28 mouse cellular contexts compared by ENCODE assay signal in genomic region chr16:15360825-15361224, GRCm38 (mm10). TPM values are rescaled to one million over a fixed set of nuclear protein-coding genes. Genes with fewer than 3 reads are reported as not detected.
DNase-seq lines count a peak whose midpoint lies in the region; ATAC-seq and TF ChIP-seq lines count a peak whose summit lies in the region.
"Had no signal": no experiment of that assay in that cellular context is flagged by ENCODE, and none has a peak within 500 bp of the region (broad histone marks: within the 10 kb centered on the region; RNA-seq: fewer than 3 reads in every experiment).

No protein-coding gene starts in this region.

- no peak for TF ChIP-seq POLR2A in bone marrow macrophage, adult 2 months (IDR thresholded peaks at IDR 0.05; ENCODE audit: borderline replicate concordance, low read depth, low read length)

- no peak overlapping the region for H3K9ac ChIP-seq in heart, embryonic 11.5 days (ENCODE audit: low read depth, low read length)
- H3K9ac ChIP-seq: embryonic facial prominence, embryonic 13.5 days; embryonic facial prominence, embryonic 15.5 days; forebrain, embryonic 12.5 days had no signal

- H3K4me1 ChIP-seq in bone marrow macrophage, adult 2 months (ENCODE audit: control insufficient read depth, insufficient read depth, low read length) = peaks cover 26% of the 10 kb centered on the region
- no peaks in the 10 kb centered on the region for H3K4me1 ChIP-seq in heart, embryonic 11.5 days (ENCODE audit: control insufficient read depth, insufficient read depth, low read length)
- H3K4me1 ChIP-seq: embryonic facial prominence, embryonic 13.5 days; embryonic facial prominence, embryonic 15.5 days; forebrain, embryonic 10.5 days; forebrain, embryonic 12.5 days had no signal

- no peak overlapping the region for H3K4me3 ChIP-seq in C2C12 (ENCODE audit: insufficient read depth, poor library complexity, severe bottlenecking)
- no peak overlapping the region for H3K4me3 ChIP-seq in bone marrow macrophage, adult 2 months (ENCODE audit: insufficient read depth, low read length)
- no peak overlapping the region for H3K4me3 ChIP-seq in heart, embryonic 11.5 days (ENCODE audit: low read depth, low read length)
- H3K4me3 ChIP-seq: embryonic facial prominence, embryonic 13.5 days; embryonic facial prominence, embryonic 15.5 days; erythroblast, embryonic 14.5 days; forebrain, embryonic 10.5 days; forebrain, embryonic 12.5 days had no signal

- TF ChIP-seq CTCF in C2C12 (IDR thresholded peaks at IDR 0.05; ENCODE audit: control insufficient read depth, insufficient read depth, insufficient read length) = no peak
- no peak for TF ChIP-seq CTCF in bone marrow macrophage, adult 2 months (IDR thresholded peaks at IDR 0.05; ENCODE audit: low read depth, low read length)

- no peaks in the 10 kb centered on the region for H3K79me3 ChIP-seq in C2C12 (ENCODE audit: low read depth)

- no peaks in the 10 kb centered on the region for H3K9me3 ChIP-seq in heart, embryonic 11.5 days (replicated peaks; ENCODE audit: control insufficient read depth, low read length)
- H3K9me3 ChIP-seq: embryonic facial prominence, embryonic 13.5 days; embryonic facial prominence, embryonic 15.5 days; forebrain, embryonic 10.5 days; forebrain, embryonic 12.5 days had no signal

- no peaks in the 10 kb centered on the region for H3K36me3 ChIP-seq in C2C12 (ENCODE audit: control insufficient read depth, insufficient read depth)
- H3K36me3 ChIP-seq in heart, embryonic 11.5 days (ENCODE audit: control insufficient read depth, insufficient read depth, low read length) = no peaks in the 10 kb centered on the region
- H3K36me3 ChIP-seq: embryonic facial prominence, embryonic 13.5 days; embryonic facial prominence, embryonic 15.5 days; forebrain, embryonic 10.5 days; forebrain, embryonic 12.5 days had no signal

- no peak for ATAC-seq in heart, embryonic 11.5 days (replicated peaks; ENCODE audit: insufficient number of reproducible peaks, low FRiP score, low TSS enrichment)
- ATAC-seq: activated CD4-positive, CD25-positive, alpha-beta regulatory T cell, adult 4 months; forebrain, embryonic 14.5 days; forebrain, embryonic 16.5 days; Patski had no signal

- peak; percentile 58 for DNase-seq in 3T3-L1 (ENCODE audit: low read depth, low spot score)
- no peak for DNase-seq in lung, postnatal 25 days (ENCODE audit: low spot score)
- DNase-seq: adrenal gland, adult 8-10 months; adrenal gland, postnatal 14 days; adrenal gland, postnatal 36 days; B cell, adult 2 months; cerebellum, adult 11 months; cerebellum, adult 18-20 months; cerebellum, adult 8-10 months; cerebellum, adult 9-11 months; cerebellum, postnatal 14 days; cerebellum, postnatal 36 days; embryo, embryonic 11 days had no signal

- H3K27me3 ChIP-seq in C2C12 (ENCODE audit: control insufficient read depth, insufficient read depth, insufficient read length) = no peaks in the 10 kb centered on the region
- no peaks in the 10 kb centered on the region for H3K27me3 ChIP-seq in heart, embryonic 11.5 days (ENCODE audit: control insufficient read depth, insufficient read depth, low read length)
- H3K27me3 ChIP-seq: embryonic facial prominence, embryonic 13.5 days; embryonic facial prominence, embryonic 15.5 days; forebrain, embryonic 12.5 days; Patski had no signal

- no peaks in the 10 kb centered on the region for H3K79me2 ChIP-seq in C2C12 (ENCODE audit: control insufficient read depth, insufficient read depth)

- peak overlapping the region; percentile 21; the same call in 1 of the 2 replicates for H3K27ac ChIP-seq in bone marrow macrophage, adult 2 months (ENCODE audit: insufficient read depth, low read depth, low read length)
- H3K27ac ChIP-seq in heart, embryonic 11.5 days (ENCODE audit: low read depth, low read length) = no peak overlapping the region
- H3K27ac ChIP-seq: embryonic facial prominence, embryonic 13.5 days; embryonic facial prominence, embryonic 15.5 days; forebrain, embryonic 10.5 days; forebrain, embryonic 12.5 days had no signal

- H3ac ChIP-seq in C2C12 (ENCODE audit: control insufficient read depth, insufficient read length, low read depth) = no peak overlapping the region

- no peak overlapping the region for H3K4me2 ChIP-seq in heart, embryonic 11.5 days
- H3K4me2 ChIP-seq: embryonic facial prominence, embryonic 13.5 days; embryonic facial prominence, embryonic 15.5 days; forebrain, embryonic 12.5 days had no signal

TF ChIP-seq in C2C12, 6 proteins besides CTCF, POLR2A, EP300 and RAD21:
- TF ChIP-seq MAX (IDR thresholded peaks at IDR 0.05) (no peak), FOSL1 (IDR thresholded peaks at IDR 0.05; ENCODE audit: insufficient read depth, low read length, poor library complexity, severe bottlenecking) (no peak), CEBPB (IDR thresholded peaks at IDR 0.05; ENCODE audit: low read depth) (peak; percentile 45)
TF ChIP-seq in C2C12: peak in this region for 1.

RNA-seq across cellular contexts. Expression of gene Gm21897, which starts 43.6 kb away (rescaled TPM):
- not detected for polyA plus RNA-seq in C2C12 (2012; fragmentation: generic; extraction: Trizol)
- not detected in 2 replicates for polyA plus RNA-seq in bone marrow macrophage, adult 2 months (2012; ENCODE audit: insufficient read depth, insufficient read length, missing spikeins)
- not detected in 2 replicates for polyA plus RNA-seq in heart, embryonic 11.5 days (2014; fragmentation: Nextera tagmentation; extraction: Ambion mirVana)
- polyA plus RNA-seq: activated CD4-positive, CD25-positive, alpha-beta regulatory T cell, adult 4 months; brain, embryonic 14.5 days; embryonic facial prominence, embryonic 11.5 days; embryonic facial prominence, embryonic 13.5 days; embryonic facial prominence, embryonic 15.5 days; erythroblast, embryonic 14.5 days; forebrain, embryonic 10.5 days; forebrain, embryonic 12.5 days; forebrain, embryonic 14.5 days; forebrain, embryonic 16.5 days; frontal cortex, adult 2 months; Patski had no signal
